Mouse (Mus musculus) right cerebral cortex, postnatal 10 days (tissue): ENCODE results near the gene Tcl1b2.
"Not testable (repeated sequence)": the region's sequence is repeated elsewhere in the genome, so short reads cannot be mapped to it uniquely, and the experiment has no call there.

ENCODE experiments used
- DNase-seq, 2 experiments: peaks; one replicate each; pipeline ENCODE4 v3.0.0; 2021; ENCODE audit warnings: low spot score in 2 of 2

Gene Tcl1b2

GRCm38 (mm10) chr12:105145714-105146113, at the start of gene Tcl1b2:
Gene Tcl1b2 (plus strand): TSS chr12:105146014.
- DNase-seq, result no peak

- DNase-seq, result no peak
Measured at GRCm38 (mm10) chr12:105099466-105100044, 46.3 kb upstream of the Tcl1b2 start.

- peak; percentile 73 to 78 for DNase-seq
Measured at GRCm38 (mm10) chr12:105102901-105103300, 42.9 kb upstream of the Tcl1b2 start.

GRCm38 (mm10) chr12:105104036-105104435, 41.8 kb upstream of the Tcl1b2 start:
- peak; percentile 76 to 89 for DNase-seq

GRCm38 (mm10) chr12:105105326-105105725, 40.5 kb upstream of the Tcl1b2 start:
- DNase-seq, result no peak

- DNase-seq, result no peak
Measured at GRCm38 (mm10) chr12:105108856-105109255, 37.0 kb upstream of the Tcl1b2 start.

GRCm38 (mm10) chr12:105109406-105109805, 36.4 kb upstream of the Tcl1b2 start:
- DNase-seq, result peak in 1 of 2 experiments; percentile 40

- DNase-seq, result no peak
Measured at GRCm38 (mm10) chr12:105109812-105110211, 36.0 kb upstream of the Tcl1b2 start.

- DNase-seq, result no peak
Measured at GRCm38 (mm10) chr12:105112321-105112988, 33.4 kb upstream of the Tcl1b2 start.

GRCm38 (mm10) chr12:105116648-105117047, 29.2 kb upstream of the Tcl1b2 start:
- no peak for DNase-seq

GRCm38 (mm10) chr12:105125362-105125761, 20.5 kb upstream of the Tcl1b2 start:
- no peak for DNase-seq

GRCm38 (mm10) chr12:105126516-105126915, 19.3 kb upstream of the Tcl1b2 start:
- DNase-seq, result no peak

- DNase-seq, result no peak
Measured at GRCm38 (mm10) chr12:105127607-105128006, 18.2 kb upstream of the Tcl1b2 start.

- DNase-seq, result not testable (repeated sequence)
Measured at GRCm38 (mm10) chr12:105129494-105130205, 16.2 kb upstream of the Tcl1b2 start.

- not testable (repeated sequence) for DNase-seq
Measured at GRCm38 (mm10) chr12:105134167-105134566, 11.6 kb upstream of the Tcl1b2 start.

GRCm38 (mm10) chr12:105134826-105135225, 11.0 kb upstream of the Tcl1b2 start:
- not testable (repeated sequence) for DNase-seq

- DNase-seq, result not testable (repeated sequence)
Measured at GRCm38 (mm10) chr12:105137729-105138128, 8.1 kb upstream of the Tcl1b2 start.

- no peak for DNase-seq
Measured at GRCm38 (mm10) chr12:105143096-105143495, 2.7 kb upstream of the Tcl1b2 start.

- DNase-seq, result not testable (repeated sequence)
Measured at GRCm38 (mm10) chr12:105144928-105145327, 886 bp upstream of the Tcl1b2 start.

- not testable (repeated sequence) for DNase-seq
Measured at GRCm38 (mm10) chr12:105155286-105155685, 9.5 kb downstream of the Tcl1b2 start.

GRCm38 (mm10) chr12:105158842-105159241, 13.0 kb downstream of the Tcl1b2 start:
- DNase-seq, result no peak

GRCm38 (mm10) chr12:105159390-105159789, 13.6 kb downstream of the Tcl1b2 start, which contains the start of gene Tcl1b1:
Gene Tcl1b1 (plus strand): TSS chr12:105159690.
- DNase-seq, result no peak

GRCm38 (mm10) chr12:105166734-105167133, 20.9 kb downstream of the Tcl1b2 start:
- DNase-seq, result no peak
